Mouse (Mus musculus) erythroblast, adult 5-6 weeks (primary cell): ENCODE results near the gene Lrrc74b. TPM values are rescaled to one million over a fixed set of nuclear protein-coding genes. Genes with fewer than 3 reads are reported as not detected.
A peak's percentile ranks its signal among the peaks of the same experiment; 100 is the strongest.

ENCODE experiments used
- ATAC-seq: replicated peaks from 2 replicates; pipeline ENCODE4 v1.8.0; 2016; ENCODE audit warnings: moderate number of reproducible peaks, mild to moderate bottlenecking, moderate TSS enrichment, inconsistent platforms; ENCODE audit not compliant: poor library complexity, low FRiP score, severe bottlenecking
- total RNA-seq, 2 experiments: library from RNA; stranded (forward) in 1 of 2; stranded (reverse) in 1 of 2; fragments of 150-400 nt in 1 of 2; fragments of 200-764, 138-1000 nt in 1 of 2; gene quantifications; 2 replicates each; pipeline versions ENCODE4 v1.2.3 to v1.2.4; 2015 to 2017; ENCODE audit warnings: low replicate concordance in 2 of 2

Gene Lrrc74b
- not detected in 2 replicates for total RNA-seq (2015; ENCODE audit: low replicate concordance)
- total RNA-seq (2017; ENCODE audit: low replicate concordance): not detected in 2 replicates

- ATAC-seq: no peak
Measured at GRCm38 (mm10) chr16:17561128-17561750, at the start of gene Lrrc74b. Gene Lrrc74b, minus strand, starts transcription at chr16:17561247.

- ATAC-seq: no peak
Measured at GRCm38 (mm10) chr16:17605684-17606083, 44.6 kb upstream of the Lrrc74b start.

- no peak for ATAC-seq
Measured at GRCm38 (mm10) chr16:17604941-17605340, 43.9 kb upstream of the Lrrc74b start.

GRCm38 (mm10) chr16:17600944-17601562, 40.0 kb upstream of the Lrrc74b start:
- no peak for ATAC-seq

- ATAC-seq: no peak
Measured at GRCm38 (mm10) chr16:17590731-17591130, 29.7 kb upstream of the Lrrc74b start.

GRCm38 (mm10) chr16:17584555-17584954, 23.5 kb upstream of the Lrrc74b start:
- ATAC-seq: no peak

- ATAC-seq: peak; percentile 63
Measured at GRCm38 (mm10) chr16:17583064-17583463, 22.0 kb upstream of the Lrrc74b start, which contains the start of gene Slc7a4. Gene Slc7a4, minus strand, starts transcription at chr16:17583214.

- no peak for ATAC-seq
Measured at GRCm38 (mm10) chr16:17576825-17577215, 15.8 kb upstream of the Lrrc74b start.

GRCm38 (mm10) chr16:17575870-17576824, 15.1 kb upstream of the Lrrc74b start:
- ATAC-seq: 0 out of 2 replicates have a peak, but pooled peaks have one; percentile 36

- ATAC-seq: no peak
Measured at GRCm38 (mm10) chr16:17566186-17566585, 5.1 kb upstream of the Lrrc74b start.

GRCm38 (mm10) chr16:17564771-17565170, 3.7 kb upstream of the Lrrc74b start:
- no peak for ATAC-seq

- ATAC-seq: no peak
Measured at GRCm38 (mm10) chr16:17564221-17564620, 3.2 kb upstream of the Lrrc74b start.

- ATAC-seq: no peak
Measured at GRCm38 (mm10) chr16:17563580-17563979, 2.5 kb upstream of the Lrrc74b start.

GRCm38 (mm10) chr16:17561751-17562208, 733 bp upstream of the Lrrc74b start, which contains the start of gene P2rx6:
Gene P2rx6, plus strand, starts transcription at chr16:17561885.
- ATAC-seq: no peak

- ATAC-seq: no peak
Measured at GRCm38 (mm10) chr16:17559396-17560027, 1.5 kb downstream of the Lrrc74b start.

GRCm38 (mm10) chr16:17558811-17559210, 2.2 kb downstream of the Lrrc74b start:
- no peak for ATAC-seq

- peak; percentile 79 for ATAC-seq
Measured at GRCm38 (mm10) chr16:17557947-17558480, 3.0 kb downstream of the Lrrc74b start.

- no peak for ATAC-seq
Measured at GRCm38 (mm10) chr16:17556907-17557306, 4.1 kb downstream of the Lrrc74b start.

- ATAC-seq: no peak
Measured at GRCm38 (mm10) chr16:17556180-17556579, 4.9 kb downstream of the Lrrc74b start.
